Mouse (Mus musculus): ENCODE measurements at regions not wholly inside any gene's neighbourhood (a gene's known extent, or its start where the extent isn't known, plus 50 kb on each side); places are given as distances from the start of the nearest gene placed in this dataset.

GRCm38 (mm10) chr11:111281237-111282160 lies 215.5 kb downstream of the Kcnj2 start:
- no peak for DNase-seq

- no peak for DNase-seq
Measured at GRCm38 (mm10) chr11:111282283-111282682, 216.3 kb downstream of the Kcnj2 start.

- DNase-seq, result no peak
Measured at GRCm38 (mm10) chr11:111290537-111290936, 224.6 kb downstream of the Kcnj2 start.

GRCm38 (mm10) chr11:111296309-111296721 lies 230.4 kb downstream of the Kcnj2 start:
- no peak for DNase-seq

- DNase-seq, result no peak
Measured at GRCm38 (mm10) chr11:111312802-111313201, 246.8 kb downstream of the Kcnj2 start.

- no peak for DNase-seq
Measured at GRCm38 (mm10) chr11:111313566-111313965, 247.6 kb downstream of the Kcnj2 start.

GRCm38 (mm10) chr11:111321576-111321975 lies 255.6 kb downstream of the Kcnj2 start:
- no peak for DNase-seq

- no peak for DNase-seq
Measured at GRCm38 (mm10) chr11:111324453-111325010, 258.6 kb downstream of the Kcnj2 start.

- no peak for DNase-seq
Measured at GRCm38 (mm10) chr11:111326915-111327314, 261.0 kb downstream of the Kcnj2 start.

- DNase-seq, result no peak
Measured at GRCm38 (mm10) chr11:111328258-111328657, 262.3 kb downstream of the Kcnj2 start.

GRCm38 (mm10) chr11:111331592-111331991 lies 265.6 kb downstream of the Kcnj2 start:
- DNase-seq, result no peak

GRCm38 (mm10) chr11:111333021-111333420 lies 267.1 kb downstream of the Kcnj2 start:
- DNase-seq, result no peak

GRCm38 (mm10) chr11:111347562-111347961 lies 281.6 kb downstream of the Kcnj2 start:
- no peak for DNase-seq

- no peak for DNase-seq
Measured at GRCm38 (mm10) chr11:111350028-111350427, 284.1 kb downstream of the Kcnj2 start.

GRCm38 (mm10) chr11:111363363-111363762 lies 297.4 kb downstream of the Kcnj2 start:
- no peak for DNase-seq

- no peak for DNase-seq
Measured at GRCm38 (mm10) chr11:111377165-111377564, 311.2 kb downstream of the Kcnj2 start.

GRCm38 (mm10) chr11:111379842-111380241 lies 313.9 kb downstream of the Kcnj2 start:
- DNase-seq, result no peak

GRCm38 (mm10) chr11:111398706-111399105 lies 332.7 kb downstream of the Kcnj2 start:
- no peak for DNase-seq

GRCm38 (mm10) chr11:111409266-111409665 lies 343.3 kb downstream of the Kcnj2 start:
- no peak for DNase-seq

- DNase-seq, result no peak
Measured at GRCm38 (mm10) chr11:111424871-111425270, 358.9 kb downstream of the Kcnj2 start.

GRCm38 (mm10) chr11:111426715-111427114 lies 360.8 kb downstream of the Kcnj2 start:
- DNase-seq, result no peak

- DNase-seq, result no peak
Measured at GRCm38 (mm10) chr11:111442257-111442656, 376.3 kb downstream of the Kcnj2 start.

- DNase-seq, result no peak
Measured at GRCm38 (mm10) chr11:111443381-111443780, 377.4 kb downstream of the Kcnj2 start.

- DNase-seq, result no peak
Measured at GRCm38 (mm10) chr11:111444791-111445190, 378.8 kb downstream of the Kcnj2 start.
